ENCODE assay signal across 16 mouse cellular contexts in the genomic region with DNA sequence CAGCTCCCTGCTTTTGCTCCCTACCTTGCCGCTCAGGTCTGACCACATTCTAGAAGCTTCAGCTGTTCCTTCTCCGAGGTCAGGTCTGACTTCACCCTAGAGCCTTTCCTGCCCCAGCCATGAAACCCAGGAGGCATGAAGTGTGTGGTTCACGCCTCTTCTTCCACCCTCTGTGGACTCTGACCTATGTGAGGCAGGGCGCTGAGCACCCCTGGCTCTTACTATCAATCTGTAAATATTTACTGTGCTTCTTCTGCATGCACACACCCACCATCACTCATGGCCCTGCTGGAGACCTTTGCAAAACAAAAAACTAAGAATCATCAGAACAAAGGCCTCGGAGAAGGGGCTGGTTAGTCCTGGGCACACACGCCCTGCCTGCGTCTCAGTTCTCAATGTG. TPM values are rescaled to one million over a fixed set of nuclear protein-coding genes. Genes with fewer than 3 reads are reported as not detected.
DNase-seq lines count a peak whose midpoint lies in the region; ATAC-seq and TF ChIP-seq lines count a peak whose summit lies in the region.
"Had no signal": no experiment of that assay in that cellular context is flagged by ENCODE, and none has a peak within 500 bp of the region (broad histone marks: within the 10 kb centered on the region; RNA-seq: fewer than 3 reads in every experiment).

No protein-coding gene starts in this region.

- TF ChIP-seq POLR2A in ES-Bruce4 (IDR thresholded peaks at IDR 0.05; ENCODE audit: insufficient read depth, low read length): no peak
- no peak for TF ChIP-seq POLR2A in cerebellum, adult 2 months (IDR thresholded peaks at IDR 0.05; ENCODE audit: borderline replicate concordance, insufficient read depth, low read length)

- no peak for TF ChIP-seq CTCF in ES-Bruce4 (IDR thresholded peaks at IDR 0.05; ENCODE audit: low read depth, low read length)
- TF ChIP-seq CTCF in cerebellum, adult 2 months (IDR thresholded peaks at IDR 0.05; ENCODE audit: borderline replicate concordance, insufficient read depth, low read depth, low read length): no peak

- DNase-seq in hindbrain, embryonic 10.5 days (ENCODE audit: low spot score): no peak
- DNase-seq in hindbrain, embryonic 14.5 days (ENCODE audit: low spot score): no peak
- peak; percentile 37 to 45 for DNase-seq in kidney, adult 8-10 months
- DNase-seq in spleen, postnatal 36 days (ENCODE audit: low spot score in 2 of 2): no peak
- no peak for DNase-seq in cerebellum, adult 2 months
- DNase-seq: adrenal gland, postnatal 36 days; cerebellum, adult 8-10 months; gastrocnemius, postnatal 36 days; left cerebral cortex, postnatal 4 days; spleen, adult 18-20 months; thymus, postnatal 4 days had no signal

- 66% methylated on average over 7 of the region's 7 CpGs for WGBS in hindbrain, embryonic 10.5 days
- 68% methylated on average over 7 of the region's 7 CpGs for WGBS in hindbrain, embryonic 14.5 days
- WGBS in liver, embryonic 15.5 days (ENCODE audit: insufficient replicate concordance): 47% methylated on average over 7 of the region's 7 CpGs
- WGBS in forebrain, embryonic 16.5 days: 71% methylated on average over 7 of the region's 7 CpGs
- 84% methylated on average over 7 of the region's 7 CpGs for WGBS in cerebellum, adult 2 months

- H3K9me3 ChIP-seq in hindbrain, embryonic 10.5 days: no peaks in the 10 kb centered on the region
- H3K9me3 ChIP-seq in hindbrain, embryonic 14.5 days (ENCODE audit: control insufficient read depth, low read length): no peaks in the 10 kb centered on the region
- no peaks in the 10 kb centered on the region for H3K9me3 ChIP-seq in ES-Bruce4 (replicated peaks; ENCODE audit: control insufficient read depth, insufficient read depth, low read length, poor library complexity, severe bottlenecking)
- no peaks in the 10 kb centered on the region for H3K9me3 ChIP-seq in liver, embryonic 15.5 days (replicated peaks)
- H3K9me3 ChIP-seq in forebrain, embryonic 16.5 days (ENCODE audit: control insufficient read depth, low read length): no peaks in the 10 kb centered on the region
- H3K9me3 ChIP-seq: midbrain, embryonic 12.5 days had no signal

- no peak overlapping the region for H3K4me3 ChIP-seq in hindbrain, embryonic 10.5 days
- no peak overlapping the region for H3K4me3 ChIP-seq in hindbrain, embryonic 14.5 days (replicated peaks; ENCODE audit: low read length)
- peak overlapping the region; percentile 31 for H3K4me3 ChIP-seq in ES-Bruce4 (ENCODE audit: low read depth, low read length)
- peak overlapping the region; percentile 22 for H3K4me3 ChIP-seq in liver, embryonic 15.5 days (replicated peaks)
- H3K4me3 ChIP-seq in forebrain, embryonic 16.5 days (replicated peaks; ENCODE audit: low read length): no peak overlapping the region
- no peak overlapping the region for H3K4me3 ChIP-seq in cerebellum, adult 2 months (replicated peaks; ENCODE audit: insufficient read depth, low read depth, low read length)
- H3K4me3 ChIP-seq: layer of hippocampus, adult 2 months; midbrain, embryonic 12.5 days had no signal

- TF ChIP-seq EP300 in ES-Bruce4 (IDR thresholded peaks at IDR 0.05; ENCODE audit: insufficient read depth, low read depth, low read length): peak; percentile 80; the same call in 1 of the 2 replicates

- H3K27me3 ChIP-seq in hindbrain, embryonic 10.5 days (ENCODE audit: insufficient read depth, poor library complexity, severe bottlenecking): no peaks in the 10 kb centered on the region
- no peaks in the 10 kb centered on the region for H3K27me3 ChIP-seq in hindbrain, embryonic 14.5 days (ENCODE audit: control insufficient read depth, insufficient read depth, low read length)
- H3K27me3 ChIP-seq in ES-Bruce4 (ENCODE audit: control insufficient read depth, insufficient read depth, low read length, poor library complexity, severe bottlenecking): no peaks in the 10 kb centered on the region
- H3K27me3 ChIP-seq in liver, embryonic 15.5 days: peaks cover 12% of the 10 kb centered on the region
- no peaks in the 10 kb centered on the region for H3K27me3 ChIP-seq in forebrain, embryonic 16.5 days (replicated peaks; ENCODE audit: control insufficient read depth, insufficient read depth, low read length)
- H3K27me3 ChIP-seq in cerebellum, adult 2 months (ENCODE audit: control insufficient read depth, insufficient read depth, low read length): no peaks in the 10 kb centered on the region

- H3K4me2 ChIP-seq in hindbrain, embryonic 14.5 days (replicated peaks): no peak overlapping the region
- peak overlapping the region; percentile 46 for H3K4me2 ChIP-seq in liver, embryonic 15.5 days
- H3K4me2 ChIP-seq in forebrain, embryonic 16.5 days (ENCODE audit: low read length): no peak overlapping the region
- H3K4me2 ChIP-seq: midbrain, embryonic 12.5 days had no signal

- H3K36me3 ChIP-seq in hindbrain, embryonic 10.5 days: no peaks in the 10 kb centered on the region
- H3K36me3 ChIP-seq in hindbrain, embryonic 14.5 days (replicated peaks; ENCODE audit: control insufficient read depth, insufficient read depth): no peaks in the 10 kb centered on the region
- H3K36me3 ChIP-seq in ES-Bruce4 (ENCODE audit: control insufficient read depth, insufficient read depth, low read length, poor library complexity, severe bottlenecking): no peaks in the 10 kb centered on the region
- no peaks in the 10 kb centered on the region for H3K36me3 ChIP-seq in liver, embryonic 15.5 days (replicated peaks)
- no peaks in the 10 kb centered on the region for H3K36me3 ChIP-seq in forebrain, embryonic 16.5 days (ENCODE audit: control insufficient read depth, insufficient read depth)
- H3K36me3 ChIP-seq: midbrain, embryonic 12.5 days had no signal

- no peak for ATAC-seq in hindbrain, embryonic 14.5 days (ENCODE audit: low FRiP score)
- peak; percentile 77 for ATAC-seq in liver, embryonic 15.5 days (ENCODE audit: insufficient read depth)
- no peak for ATAC-seq in forebrain, embryonic 16.5 days

- H3K27ac ChIP-seq in hindbrain, embryonic 10.5 days: peak overlapping the region; percentile 47; the same call in 1 of the 2 replicates
- H3K27ac ChIP-seq in hindbrain, embryonic 14.5 days: no peak overlapping the region
- peak overlapping the region; percentile 85 for H3K27ac ChIP-seq in ES-Bruce4 (ENCODE audit: insufficient read depth, low read length)
- H3K27ac ChIP-seq in liver, embryonic 15.5 days (replicated peaks): peak overlapping the region; percentile 67
- no peak overlapping the region for H3K27ac ChIP-seq in forebrain, embryonic 16.5 days (ENCODE audit: low read length)
- no peak overlapping the region for H3K27ac ChIP-seq in cerebellum, adult 2 months (ENCODE audit: insufficient read depth, low read length)
- H3K27ac ChIP-seq: layer of hippocampus, adult 2 months; midbrain, embryonic 12.5 days had no signal

- H3K9ac ChIP-seq in hindbrain, embryonic 14.5 days: no peak overlapping the region
- no peak overlapping the region for H3K9ac ChIP-seq in ES-Bruce4 (ENCODE audit: low read depth, poor library complexity, severe bottlenecking)
- no peak overlapping the region for H3K9ac ChIP-seq in liver, embryonic 15.5 days
- no peak overlapping the region for H3K9ac ChIP-seq in forebrain, embryonic 16.5 days (replicated peaks; ENCODE audit: low read depth, low read length)
- H3K9ac ChIP-seq: midbrain, embryonic 12.5 days had no signal

- peaks cover 57% of the 10 kb centered on the region for H3K4me1 ChIP-seq in hindbrain, embryonic 10.5 days (replicated peaks)
- H3K4me1 ChIP-seq in hindbrain, embryonic 14.5 days (replicated peaks; ENCODE audit: control insufficient read depth, insufficient read depth, low read length): peaks cover 14% of the 10 kb centered on the region; the same call in 1 of the 2 replicates
- peaks cover 8% of the 10 kb centered on the region for H3K4me1 ChIP-seq in ES-Bruce4 (ENCODE audit: control insufficient read depth, insufficient read depth, low read length)
- H3K4me1 ChIP-seq in liver, embryonic 15.5 days (replicated peaks): peaks cover 22% of the 10 kb centered on the region
- H3K4me1 ChIP-seq in forebrain, embryonic 16.5 days (replicated peaks; ENCODE audit: control insufficient read depth, insufficient read depth, low read length): peaks cover 16% of the 10 kb centered on the region
- peaks cover 6% of the 10 kb centered on the region for H3K4me1 ChIP-seq in cerebellum, adult 2 months (ENCODE audit: control insufficient read depth, insufficient read depth, low read length)

RNA-seq across cellular contexts. Expression of a gene that starts 31.6 kb away (rescaled TPM):
- polyA plus RNA-seq in hindbrain, embryonic 10.5 days (2016; fragmentation: Nextera tagmentation; extraction: Ambion mirVana): 50.6 and 77.8 TPM in 2 replicates
- 154 and 164 TPM in 2 replicates for polyA plus RNA-seq in hindbrain, embryonic 14.5 days (2014; fragmentation: Nextera tagmentation; extraction: Ambion mirVana)
- polyA plus RNA-seq in ES-Bruce4 (2011; ENCODE audit: insufficient read depth, insufficient read length, low read depth, missing spikeins): 78.1 and 78.3 TPM in 2 replicates
- polyA plus RNA-seq in liver, embryonic 15.5 days (2015; fragmentation: Nextera tagmentation; extraction: Ambion mirVana): 9.8 and 10.8 TPM in 2 replicates
- polyA plus RNA-seq in forebrain, embryonic 16.5 days (2015; fragmentation: Nextera tagmentation; extraction: Ambion mirVana): 212 and 226 TPM in 2 replicates
- 177 and 188 TPM in 2 replicates for polyA plus RNA-seq in cerebellum, adult 2 months (2012; rRNA removed)

Comparison
In these comparisons a context has a peak if more than half of its experiments do, and no peak if none do; other contexts are left out.
1. H3K27ac ChIP-seq: peak in hindbrain, embryonic 10.5 days (single experiment), ES-Bruce4 (single experiment) and liver, embryonic 15.5 days (single experiment); none in hindbrain, embryonic 14.5 days (single experiment), forebrain, embryonic 16.5 days (single experiment) and cerebellum, adult 2 months (single experiment).
2. DNase-seq: peak in kidney, adult 8-10 months (2 of 2); none in hindbrain, embryonic 10.5 days (single experiment), hindbrain, embryonic 14.5 days (single experiment), spleen, postnatal 36 days (0 of 2) and cerebellum, adult 2 months (0 of 2).
3. H3K4me3 ChIP-seq: peak in ES-Bruce4 (single experiment) and liver, embryonic 15.5 days (single experiment); none in hindbrain, embryonic 10.5 days (single experiment), hindbrain, embryonic 14.5 days (single experiment), forebrain, embryonic 16.5 days (single experiment) and cerebellum, adult 2 months (single experiment).